Mouse (Mus musculus): ENCODE data around the gene Kcnk4. TPM values are rescaled to one million over a fixed set of nuclear protein-coding genes. Genes with fewer than 3 reads are reported as not detected.
A peak's percentile ranks its signal among the peaks of the same experiment; 100 is the strongest.

Kcnk4 gene
- polyA plus RNA-seq, 1 experiment from 2014 or later: 0.46 TPM

DNA sequence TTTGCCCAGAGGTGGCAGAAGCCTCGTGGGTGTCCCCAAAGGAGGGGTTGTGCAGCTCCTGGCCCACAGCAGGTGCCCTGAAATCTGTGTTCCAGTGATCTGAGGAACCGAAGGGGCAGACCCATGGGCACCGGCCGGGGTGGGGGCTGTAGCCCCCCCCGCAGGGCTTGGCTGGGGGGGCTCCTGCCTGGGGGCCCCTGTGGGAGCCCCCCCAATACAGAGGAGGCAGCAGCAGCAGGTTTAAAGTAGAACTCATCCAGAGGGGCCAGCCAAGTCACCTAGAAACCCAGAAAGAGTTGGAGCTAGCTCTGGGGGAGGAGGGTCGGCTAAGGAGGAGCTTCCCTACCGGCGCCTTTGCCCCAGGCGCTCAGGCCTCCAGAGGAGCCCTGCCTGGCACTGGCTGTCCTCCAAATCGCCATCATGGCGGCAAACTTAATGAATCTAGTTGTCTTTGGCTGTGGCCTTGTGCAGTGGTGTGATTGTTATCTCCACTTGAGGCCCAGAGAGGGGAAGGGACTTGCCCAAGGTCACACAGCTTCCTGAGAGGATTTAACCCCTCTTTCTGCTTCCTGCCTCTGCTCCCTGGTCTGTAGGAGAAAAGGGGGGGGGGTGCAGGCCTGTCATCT, 36.3 kb upstream of the Kcnk4 start:
- no peaks in the 10 kb centered on the region for H3K9me3 ChIP-seq (replicated peaks; ENCODE audit: control insufficient read depth, low read length)
- no peak for ATAC-seq (replicated peaks; ENCODE audit: insufficient number of reproducible peaks, low FRiP score, low TSS enrichment)
- H3K27ac ChIP-seq (ENCODE audit: low read depth, low read length): 0 out of 2 replicates have a peak overlapping the region, but pooled peaks have one; percentile 51
- WGBS (ENCODE audit: insufficient replicate concordance): 27% methylated on average over 11 of the region's 11 CpGs
- peaks cover 37% of the 10 kb centered on the region for H3K4me1 ChIP-seq (ENCODE audit: control insufficient read depth, insufficient read depth, low read length)
- peak overlapping the region; percentile 72; the same call in 1 of the 2 replicates for H3K4me3 ChIP-seq (ENCODE audit: low read depth, low read length)
- H3K4me2 ChIP-seq: peak overlapping the region; percentile 67
- H3K36me3 ChIP-seq (ENCODE audit: control insufficient read depth, insufficient read depth, low read length): peaks cover 7% of the 10 kb centered on the region
- H3K27me3 ChIP-seq (ENCODE audit: control insufficient read depth, insufficient read depth, low read length): no peaks in the 10 kb centered on the region
- H3K9ac ChIP-seq (ENCODE audit: low read depth, low read length): peak overlapping the region; percentile 83

- Histone ChIP-seq H3K27me3 (ENCODE audit: control insufficient read depth, insufficient read depth, low read length) (no peaks in the 10 kb centered on the region), H3K9me3 (replicated peaks; ENCODE audit: control insufficient read depth, low read length) (no peaks in the 10 kb centered on the region), H3K4me2 (peak overlapping the region; percentile 67), H3K4me1 (ENCODE audit: control insufficient read depth, insufficient read depth, low read length) (peaks cover 37% of the 10 kb centered on the region), H3K36me3 (ENCODE audit: control insufficient read depth, insufficient read depth, low read length) (peaks cover 8% of the 10 kb centered on the region), H3K9ac (ENCODE audit: low read depth, low read length) (peak overlapping the region; percentile 83), H3K27ac (ENCODE audit: low read depth, low read length) (peak overlapping the region; percentile 51), H3K4me3 (ENCODE audit: low read depth, low read length) (peak overlapping the region; percentile 72)
- peak; percentile 63; the same call in 1 of the 2 replicates for ATAC-seq (replicated peaks; ENCODE audit: insufficient number of reproducible peaks, low FRiP score, low TSS enrichment)
- WGBS (ENCODE audit: insufficient replicate concordance): 1% methylated on average over 53 of the region's 55 CpGs
These were observed 35.5 kb upstream of the Kcnk4 start for GRCm38 (mm10) chr19:6969665-6970381.

DNA sequence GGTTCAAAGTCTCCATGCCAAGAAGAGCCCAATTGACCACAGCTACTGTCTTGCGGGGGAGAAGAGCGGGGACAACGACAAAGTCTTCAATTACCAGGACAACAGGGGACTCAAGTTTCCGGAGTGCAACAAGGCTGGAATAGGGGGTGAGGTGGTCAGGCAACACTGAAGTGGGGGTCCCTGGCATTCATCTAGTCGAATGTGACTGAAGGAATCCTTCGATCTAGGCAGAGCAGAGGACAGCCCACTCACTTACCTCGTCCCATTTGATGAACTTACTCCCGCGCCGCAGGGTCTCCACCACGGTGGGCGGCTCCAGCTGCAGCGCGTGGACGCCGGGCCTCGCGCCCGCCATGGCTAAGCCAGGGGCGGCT, 35.0 kb upstream of the Kcnk4 start:
- WGBS (ENCODE audit: insufficient replicate concordance): under 1% methylated on average over 20 of the region's 20 CpGs
- no peaks in the 10 kb centered on the region for H3K9me3 ChIP-seq (replicated peaks; ENCODE audit: control insufficient read depth, low read length)
- H3K36me3 ChIP-seq (ENCODE audit: control insufficient read depth, insufficient read depth, low read length): peaks cover 13% of the 10 kb centered on the region
- H3K27me3 ChIP-seq (ENCODE audit: control insufficient read depth, insufficient read depth, low read length): no peaks in the 10 kb centered on the region
- 0 out of 2 replicates have a peak overlapping the region, but pooled peaks have one; percentile 3 for H3K27ac ChIP-seq (ENCODE audit: low read depth, low read length)
- peak overlapping the region; percentile 83 for H3K9ac ChIP-seq (ENCODE audit: low read depth, low read length)
- peak overlapping the region; percentile 67 for H3K4me2 ChIP-seq
- H3K4me1 ChIP-seq (ENCODE audit: control insufficient read depth, insufficient read depth, low read length): peaks cover 37% of the 10 kb centered on the region
- ATAC-seq (replicated peaks; ENCODE audit: insufficient number of reproducible peaks, low FRiP score, low TSS enrichment): no peak
- H3K4me3 ChIP-seq (ENCODE audit: low read depth, low read length): peak overlapping the region; percentile 72

DNA sequence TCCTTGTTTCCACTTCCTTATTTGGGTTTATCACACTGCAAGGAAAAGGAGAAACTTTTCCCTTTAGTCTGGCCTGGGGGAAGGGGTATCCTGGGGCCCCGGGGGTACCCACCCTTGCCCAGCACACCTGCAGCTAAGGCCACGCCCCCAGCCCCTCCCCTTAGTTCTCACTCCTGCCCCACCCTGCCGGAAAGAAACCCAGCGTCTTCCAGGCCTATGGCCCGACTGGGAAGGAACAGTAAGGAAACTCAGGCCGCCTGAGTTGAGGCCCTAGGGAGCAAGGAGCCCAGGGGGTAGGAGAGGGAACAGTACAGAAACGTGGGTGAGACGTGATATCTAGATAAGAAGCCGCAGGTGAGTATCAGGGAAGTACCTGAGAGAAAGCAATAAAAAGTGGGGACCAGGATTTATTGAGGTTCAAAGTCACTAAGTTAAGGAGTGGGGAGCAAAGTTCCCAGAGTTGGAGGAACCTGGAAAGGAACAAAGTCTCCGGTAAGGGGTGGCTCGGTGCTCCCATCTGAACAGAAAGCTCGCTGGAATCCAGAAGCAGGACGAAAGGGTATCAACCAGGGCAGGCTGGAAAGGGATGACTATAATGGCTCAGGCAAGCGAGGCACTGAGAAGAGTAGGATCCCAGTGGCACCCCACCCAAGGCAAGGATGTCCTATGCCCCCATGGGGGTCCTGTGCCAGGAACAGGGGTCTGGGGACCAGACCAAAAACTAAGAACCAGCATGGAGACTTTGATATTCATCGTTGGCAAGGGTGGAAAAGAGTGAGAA, 34.4 kb upstream of the Kcnk4 start:
- 12% methylated on average over 15 of the region's 15 CpGs for WGBS (ENCODE audit: insufficient replicate concordance)
- peak overlapping the region; percentile 72 for H3K4me3 ChIP-seq (ENCODE audit: low read depth, low read length)
- no peak overlapping the region for H3K27ac ChIP-seq (ENCODE audit: low read depth, low read length)
- no peak for ATAC-seq (replicated peaks; ENCODE audit: insufficient number of reproducible peaks, low FRiP score, low TSS enrichment)
- peak overlapping the region; percentile 83 for H3K9ac ChIP-seq (ENCODE audit: low read depth, low read length)
- H3K4me2 ChIP-seq: peak overlapping the region; percentile 67
- no peaks in the 10 kb centered on the region for H3K27me3 ChIP-seq (ENCODE audit: control insufficient read depth, insufficient read depth, low read length)
- H3K4me1 ChIP-seq (ENCODE audit: control insufficient read depth, insufficient read depth, low read length): peaks cover 33% of the 10 kb centered on the region
- no peaks in the 10 kb centered on the region for H3K9me3 ChIP-seq (replicated peaks; ENCODE audit: control insufficient read depth, low read length)
- H3K36me3 ChIP-seq (ENCODE audit: control insufficient read depth, insufficient read depth, low read length): peaks cover 16% of the 10 kb centered on the region

DNA sequence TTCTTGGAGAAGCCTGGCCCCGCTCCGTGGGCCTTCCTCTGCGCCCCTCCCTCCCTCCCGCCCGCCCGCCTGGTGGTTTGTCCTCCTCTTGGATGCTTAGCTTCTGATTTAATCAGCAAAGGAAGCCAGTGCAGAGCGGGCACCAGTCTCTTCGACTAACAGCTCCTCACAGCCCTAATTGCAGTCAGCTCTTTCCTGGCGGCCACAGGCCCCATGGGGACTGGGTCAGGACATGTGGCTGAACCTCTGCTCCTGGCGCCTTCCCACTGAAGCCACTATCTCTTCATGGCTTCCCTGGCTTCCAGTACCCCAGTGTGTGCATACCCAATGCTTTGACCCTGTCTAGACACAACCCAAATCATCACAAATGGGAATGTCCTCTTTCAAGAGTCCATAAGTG, 22.1 kb upstream of the Kcnk4 start:
- Histone ChIP-seq H3K9ac (ENCODE audit: low read depth, low read length) (no peak overlapping the region), H3K27ac (ENCODE audit: low read depth, low read length) (no peak overlapping the region), H3K9me3 (replicated peaks; ENCODE audit: control insufficient read depth, low read length) (no peaks in the 10 kb centered on the region), H3K4me2 (no peak overlapping the region), H3K36me3 (ENCODE audit: control insufficient read depth, insufficient read depth, low read length) (peaks cover 20% of the 10 kb centered on the region), H3K4me3 (ENCODE audit: low read depth, low read length) (no peak overlapping the region), H3K4me1 (ENCODE audit: control insufficient read depth, insufficient read depth, low read length) (peaks cover 26% of the 10 kb centered on the region), H3K27me3 (ENCODE audit: control insufficient read depth, insufficient read depth, low read length) (no peaks in the 10 kb centered on the region)
- ATAC-seq (replicated peaks; ENCODE audit: insufficient number of reproducible peaks, low FRiP score, low TSS enrichment): no peak
- WGBS (ENCODE audit: insufficient replicate concordance): 78% methylated on average over 10 of the region's 10 CpGs

DNA sequence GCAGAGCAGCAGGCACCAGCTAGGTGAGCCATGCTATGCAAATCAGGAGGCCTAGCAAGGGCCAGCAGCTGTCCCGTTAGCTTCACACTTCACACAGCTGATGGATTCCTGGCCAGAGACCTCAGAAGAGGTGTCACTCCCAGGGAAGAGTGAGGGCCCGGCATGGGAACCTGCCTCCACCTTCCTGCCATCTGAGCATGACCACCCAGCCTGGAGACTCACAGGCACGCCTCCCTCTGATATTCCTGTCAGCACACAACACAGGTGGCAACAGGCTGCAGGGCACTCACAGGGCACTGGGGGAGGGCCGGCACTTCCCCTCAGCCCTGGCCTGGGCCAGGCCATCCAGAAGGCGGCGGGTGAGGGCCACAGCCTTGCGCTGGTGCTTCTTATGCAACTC, 21.1 kb upstream of the Kcnk4 start:
- H3K9ac ChIP-seq (ENCODE audit: low read depth, low read length): 0 out of 2 replicates have a peak overlapping the region, but pooled peaks have one; percentile 30
- no peak for ATAC-seq (replicated peaks; ENCODE audit: insufficient number of reproducible peaks, low FRiP score, low TSS enrichment)
- no peak overlapping the region; the same call in 1 of the 2 replicates for H3K4me2 ChIP-seq
- H3K9me3 ChIP-seq (replicated peaks; ENCODE audit: control insufficient read depth, low read length): no peaks in the 10 kb centered on the region
- no peaks in the 10 kb centered on the region for H3K27me3 ChIP-seq (ENCODE audit: control insufficient read depth, insufficient read depth, low read length)
- 50% methylated on average over 7 of the region's 7 CpGs for WGBS (ENCODE audit: insufficient replicate concordance)
- no peak overlapping the region for H3K27ac ChIP-seq (ENCODE audit: low read depth, low read length)
- H3K4me3 ChIP-seq (ENCODE audit: low read depth, low read length): no peak overlapping the region
- H3K36me3 ChIP-seq (ENCODE audit: control insufficient read depth, insufficient read depth, low read length): peaks cover 20% of the 10 kb centered on the region
- H3K4me1 ChIP-seq (ENCODE audit: control insufficient read depth, insufficient read depth, low read length): peaks cover 26% of the 10 kb centered on the region

- WGBS (ENCODE audit: insufficient replicate concordance): 61% methylated on average over 9 of the region's 9 CpGs
- no peak overlapping the region for H3K27ac ChIP-seq (ENCODE audit: low read depth, low read length)
- H3K9ac ChIP-seq (ENCODE audit: low read depth, low read length): no peak overlapping the region
- H3K4me3 ChIP-seq (ENCODE audit: low read depth, low read length): no peak overlapping the region
- no peak overlapping the region for H3K4me2 ChIP-seq
- peaks cover 32% of the 10 kb centered on the region for H3K4me1 ChIP-seq (ENCODE audit: control insufficient read depth, insufficient read depth, low read length)
- no peaks in the 10 kb centered on the region for H3K27me3 ChIP-seq (ENCODE audit: control insufficient read depth, insufficient read depth, low read length)
- ATAC-seq (replicated peaks; ENCODE audit: insufficient number of reproducible peaks, low FRiP score, low TSS enrichment): no peak
- H3K36me3 ChIP-seq (ENCODE audit: control insufficient read depth, insufficient read depth, low read length): peaks cover 20% of the 10 kb centered on the region
- no peaks in the 10 kb centered on the region for H3K9me3 ChIP-seq (replicated peaks; ENCODE audit: control insufficient read depth, low read length)
These were observed 19.7 kb upstream of the Kcnk4 start for GRCm38 (mm10) chr19:6954046-6954445.

- peak overlapping the region; percentile 96 for H3K27ac ChIP-seq (ENCODE audit: low read depth, low read length)
- 2% methylated on average over 3 of the region's 3 CpGs for WGBS (ENCODE audit: insufficient replicate concordance)
These were observed 18.4 kb upstream of the Kcnk4 start for GRCm38 (mm10) chr19:6952712-6953037.

More at GRCm38 (mm10) chr19:6952712-6953037, 18.4 kb upstream of the Kcnk4 start:
- Histone ChIP-seq H3K4me1 (ENCODE audit: control insufficient read depth, insufficient read depth, low read length) (peaks cover 32% of the 10 kb centered on the region), H3K4me2 (peak overlapping the region; percentile 94), H3K4me3 (ENCODE audit: low read depth, low read length) (peak overlapping the region; percentile 70), H3K9ac (ENCODE audit: low read depth, low read length) (peak overlapping the region; percentile 83), H3K9me3 (replicated peaks; ENCODE audit: control insufficient read depth, low read length) (no peaks in the 10 kb centered on the region), H3K36me3 (ENCODE audit: control insufficient read depth, insufficient read depth, low read length) (peaks cover 11% of the 10 kb centered on the region), H3K27me3 (ENCODE audit: control insufficient read depth, insufficient read depth, low read length) (no peaks in the 10 kb centered on the region)
- no peak for ATAC-seq (replicated peaks; ENCODE audit: insufficient number of reproducible peaks, low FRiP score, low TSS enrichment)
